Mouse (Mus musculus) C2C12 (cell line): ENCODE measurements around the gene Mbd6. TPM values are rescaled to one million over a fixed set of nuclear protein-coding genes. Genes with fewer than 3 reads are reported as not detected.

Experiments
- H3K27me3 ChIP-seq: one replicate; pipeline ENCODE4 v1.6.1; 2011; ENCODE audit not compliant: control insufficient read depth, insufficient read depth, insufficient read length
- H3K36me3 ChIP-seq: one replicate; pipeline ENCODE4 v1.6.1; 2011; ENCODE audit not compliant: control insufficient read depth, insufficient read depth
- H3K4me3 ChIP-seq: one replicate; pipeline ENCODE4 v1.5.1; 2011; ENCODE audit warnings: mild to moderate bottlenecking, control low read depth; ENCODE audit not compliant: poor library complexity, insufficient read depth, severe bottlenecking
- H3K79me2 ChIP-seq: one replicate; pipeline ENCODE4 v1.6.1; 2011; ENCODE audit not compliant: control insufficient read depth, insufficient read depth
- H3K79me3 ChIP-seq: one replicate; pipeline ENCODE4 v1.6.1; 2011; ENCODE audit warnings: low read depth, control low read depth
- H3ac ChIP-seq: one replicate; pipeline ENCODE3; 2011; ENCODE audit warnings: low read depth; ENCODE audit not compliant: control insufficient read depth, insufficient read length
- CEBPB ChIP-seq: IDR thresholded peaks from one replicate; pipeline ENCODE4 v1.6.1; 2011; ENCODE audit warnings: low read depth, mild to moderate bottlenecking, control low read depth, moderate library complexity
- CTCF ChIP-seq: IDR thresholded peaks from one replicate; pipeline ENCODE4 v1.5.1; 2011; ENCODE audit not compliant: control insufficient read depth, insufficient read depth, insufficient read length
- FOSL1 ChIP-seq: IDR thresholded peaks from one replicate; pipeline ENCODE4 v1.8.0; 2011; ENCODE audit warnings: mild to moderate bottlenecking, low read length; ENCODE audit not compliant: poor library complexity, insufficient read depth, severe bottlenecking
- MAX ChIP-seq: IDR thresholded peaks from one replicate; pipeline ENCODE4 v1.6.1; 2011; ENCODE audit warnings: mild to moderate bottlenecking, control low read depth
- MYOD1 ChIP-seq: IDR thresholded peaks from one replicate; pipeline ENCODE4 v1.6.1; 2011; ENCODE audit warnings: low read depth; ENCODE audit not compliant: control insufficient read depth, insufficient read length
- MYOG ChIP-seq: IDR thresholded peaks from one replicate; pipeline ENCODE4 v1.6.1; 2011; ENCODE audit not compliant: control insufficient read depth, insufficient read length; ENCODE audit errors: extremely low read depth
- USF1 ChIP-seq: IDR thresholded peaks from one replicate; pipeline ENCODE4 v1.6.1; 2011; ENCODE audit warnings: low read depth, mild to moderate bottlenecking, control low read depth, moderate library complexity
- polyA plus RNA-seq: library from polyadenylated mRNA; unstranded; fragments of >200 nt; fragmentation: generic; extraction: Trizol; gene quantifications from one replicate; pipeline ENCODE4 v1.2.1, GENCODE M21; 2012; ENCODE audit warnings: missing spikeins

Gene Mbd6
- polyA plus RNA-seq, 1 experiment = 15.2 TPM

GRCm38 (mm10) chr10:127291881-127292638, 3.2 kb upstream of the Mbd6 start:
- Histone ChIP-seq H3K27me3 (no peaks in the 10 kb centered on the region), H3ac (peak overlapping the region; percentile 41), H3K4me3 (peak overlapping the region; percentile 68), H3K79me3 (peaks cover 38% of the 10 kb centered on the region), H3K36me3 (peaks cover 55% of the 10 kb centered on the region), H3K79me2 (peaks cover 62% of the 10 kb centered on the region)
- TF ChIP-seq CEBPB = no peak
- TF ChIP-seq MYOD1 = no peak
- no peak for TF ChIP-seq FOSL1

GRCm38 (mm10) chr10:127290930-127291880, 2.4 kb upstream of the Mbd6 start:
- TF ChIP-seq MYOD1 (no peak), FOSL1 (no peak), MAX (no peak), CTCF (no peak), CEBPB (no peak), USF1 (no peak), MYOG (no peak)

GRCm38 (mm10) chr10:127290307-127290929, 1.6 kb upstream of the Mbd6 start:
- H3K79me3 ChIP-seq = peaks cover 45% of the 10 kb centered on the region
- H3K27me3 ChIP-seq = no peaks in the 10 kb centered on the region
- peak overlapping the region; percentile 78 for H3K4me3 ChIP-seq
- H3K79me2 ChIP-seq = peaks cover 76% of the 10 kb centered on the region
- peak overlapping the region; percentile 89 for H3ac ChIP-seq
- peak; percentile 81 for TF ChIP-seq USF1
- peak; percentile 85 for TF ChIP-seq MAX
- no peak for TF ChIP-seq MYOD1
- TF ChIP-seq FOSL1 = no peak
- TF ChIP-seq MYOG = no peak
- no peak for TF ChIP-seq CTCF
- TF ChIP-seq CEBPB = peak; percentile 94
- H3K36me3 ChIP-seq = peaks cover 47% of the 10 kb centered on the region

More at GRCm38 (mm10) chr10:127290930-127291880, 2.4 kb upstream of the Mbd6 start:
- peaks cover 45% of the 10 kb centered on the region for H3K79me3 ChIP-seq
- peaks cover 70% of the 10 kb centered on the region for H3K79me2 ChIP-seq
- H3K4me3 ChIP-seq = peak overlapping the region; percentile 68
- peaks cover 48% of the 10 kb centered on the region for H3K36me3 ChIP-seq
- peak overlapping the region; percentile 89 for H3ac ChIP-seq
- H3K27me3 ChIP-seq = no peaks in the 10 kb centered on the region

GRCm38 (mm10) chr10:127289573-127290191, 864 bp upstream of the Mbd6 start:
- TF ChIP-seq CEBPB (no peak), MYOD1 (no peak), FOSL1 (no peak), MYOG (no peak), USF1 (no peak)
- Histone ChIP-seq H3K36me3 (peaks cover 45% of the 10 kb centered on the region), H3K79me2 (peaks cover 69% of the 10 kb centered on the region), H3ac (peak overlapping the region; percentile 60), H3K79me3 (peaks cover 45% of the 10 kb centered on the region), H3K4me3 (peak overlapping the region; percentile 78), H3K27me3 (no peaks in the 10 kb centered on the region)

GRCm38 (mm10) chr10:127288328-127288799, 454 bp downstream of the Mbd6 start:
- Histone ChIP-seq H3K79me3 (peaks cover 43% of the 10 kb centered on the region), H3ac (peak overlapping the region; percentile 52), H3K27me3 (no peaks in the 10 kb centered on the region), H3K4me3 (peak overlapping the region; percentile 78), H3K79me2 (peaks cover 56% of the 10 kb centered on the region), H3K36me3 (peaks cover 41% of the 10 kb centered on the region)
- TF ChIP-seq MYOD1 (no peak), CEBPB (no peak), USF1 (no peak), CTCF (no peak), FOSL1 (no peak), MYOG (no peak), MAX (no peak)
